Mouse (Mus musculus): ENCODE data around the gene Stard10. TPM values are rescaled to one million over a fixed set of nuclear protein-coding genes. Genes with fewer than 3 reads are reported as not detected.
A peak's percentile ranks its signal among the peaks of the same experiment; 100 is the strongest.

Stard10 gene
- polyA plus RNA-seq, 1 experiment from 2014 or later = 7.3 TPM

DNA sequence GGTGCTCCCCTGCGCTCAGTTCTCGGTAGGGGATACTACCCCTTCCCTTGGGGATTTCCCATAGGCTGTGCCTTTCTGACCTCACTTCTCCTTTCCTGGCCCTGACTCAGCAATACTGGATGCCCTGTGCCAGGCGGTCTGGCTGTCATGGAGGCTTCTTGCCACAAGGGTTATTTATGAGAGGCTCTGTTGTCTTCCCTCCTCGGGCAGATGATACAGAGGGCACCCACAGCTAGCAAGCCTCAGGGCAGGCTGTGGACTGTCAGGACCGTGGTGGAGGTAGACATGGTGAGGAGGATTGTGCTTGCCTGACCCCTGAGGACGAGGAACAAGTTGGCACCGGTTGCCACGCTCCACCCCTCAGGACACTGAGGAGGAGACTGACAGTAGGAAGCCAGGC is 65.5 kb downstream of the Stard10 start:
- Histone ChIP-seq H3K4me3 (no peak overlapping the region), H3K27ac (replicated peaks) (no peak overlapping the region; the same call in 1 of the 2 replicates), H3K36me3 (no peaks in the 10 kb centered on the region), H3K4me1 (peaks cover 46% of the 10 kb centered on the region), H3K9me3 (replicated peaks) (no peaks in the 10 kb centered on the region), H3K27me3 (ENCODE audit: low read depth, poor library complexity, severe bottlenecking) (no peaks in the 10 kb centered on the region)
- no peak for DNase-seq (ENCODE audit: low spot score)
- 78% methylated on average over 8 of the region's 8 CpGs for WGBS

GRCm38 (mm10) chr7:101383756-101384155 is 66.9 kb downstream of the Stard10 start:
- H3K36me3 ChIP-seq = no peaks in the 10 kb centered on the region
- no peak for DNase-seq (ENCODE audit: low spot score)
- H3K4me3 ChIP-seq = no peak overlapping the region
- WGBS = 73% methylated on average over 3 of the region's 3 CpGs
- peaks cover 35% of the 10 kb centered on the region for H3K4me1 ChIP-seq
- H3K27me3 ChIP-seq (ENCODE audit: low read depth, poor library complexity, severe bottlenecking) = no peaks in the 10 kb centered on the region
- H3K27ac ChIP-seq (replicated peaks) = no peak overlapping the region
- no peaks in the 10 kb centered on the region for H3K9me3 ChIP-seq (replicated peaks)

GRCm38 (mm10) chr7:101384931-101385330 is 68.0 kb downstream of the Stard10 start:
- no peaks in the 10 kb centered on the region for H3K9me3 ChIP-seq (replicated peaks)

DNA sequence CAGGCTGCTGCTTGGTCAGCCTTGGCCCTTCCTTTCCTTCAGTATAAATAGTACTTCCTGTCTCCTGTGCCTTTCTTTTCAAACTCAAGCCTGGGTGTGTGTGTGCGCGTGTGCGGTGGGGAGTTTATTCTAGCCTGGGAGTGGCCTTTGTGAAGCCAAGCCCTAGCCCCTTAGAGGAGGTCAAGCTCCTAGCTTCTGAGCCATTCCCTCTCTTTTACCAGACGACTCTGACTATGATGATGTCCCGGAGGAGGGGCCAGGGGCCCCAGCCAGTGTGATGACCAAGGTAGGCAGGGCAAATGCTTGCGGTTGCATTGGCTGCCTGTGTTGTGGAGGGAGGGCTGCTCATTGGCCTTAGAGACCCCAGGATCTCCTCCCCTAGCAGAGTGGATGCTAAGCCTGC is 68.4 kb downstream of the Stard10 start:
- 39% methylated on average over 6 of the region's 6 CpGs for WGBS
- Histone ChIP-seq H3K27ac (replicated peaks) (peak overlapping the region; percentile 58; the same call in 1 of the 2 replicates), H3K36me3 (no peaks in the 10 kb centered on the region), H3K4me1 (peaks cover 23% of the 10 kb centered on the region), H3K27me3 (ENCODE audit: low read depth, poor library complexity, severe bottlenecking) (no peaks in the 10 kb centered on the region), H3K9me3 (replicated peaks) (no peaks in the 10 kb centered on the region), H3K4me3 (no peak overlapping the region)
- no peak for DNase-seq (ENCODE audit: low spot score)

More at GRCm38 (mm10) chr7:101384931-101385330, 68.0 kb downstream of the Stard10 start:
- Histone ChIP-seq H3K27me3 (ENCODE audit: low read depth, poor library complexity, severe bottlenecking) (no peaks in the 10 kb centered on the region), H3K4me1 (peaks cover 23% of the 10 kb centered on the region), H3K4me3 (no peak overlapping the region), H3K27ac (replicated peaks) (peak overlapping the region; percentile 58; the same call in 1 of the 2 replicates), H3K36me3 (no peaks in the 10 kb centered on the region)
- DNase-seq (ENCODE audit: low spot score) = no peak
- 73% methylated on average over 10 of the region's 10 CpGs for WGBS

- 72% methylated on average over 8 of the region's 10 CpGs for WGBS
- no peak overlapping the region; the same call in 1 of the 2 replicates for H3K27ac ChIP-seq (replicated peaks)
These were observed 69.1 kb downstream of the Stard10 start for GRCm38 (mm10) chr7:101385866-101386452.

DNA sequence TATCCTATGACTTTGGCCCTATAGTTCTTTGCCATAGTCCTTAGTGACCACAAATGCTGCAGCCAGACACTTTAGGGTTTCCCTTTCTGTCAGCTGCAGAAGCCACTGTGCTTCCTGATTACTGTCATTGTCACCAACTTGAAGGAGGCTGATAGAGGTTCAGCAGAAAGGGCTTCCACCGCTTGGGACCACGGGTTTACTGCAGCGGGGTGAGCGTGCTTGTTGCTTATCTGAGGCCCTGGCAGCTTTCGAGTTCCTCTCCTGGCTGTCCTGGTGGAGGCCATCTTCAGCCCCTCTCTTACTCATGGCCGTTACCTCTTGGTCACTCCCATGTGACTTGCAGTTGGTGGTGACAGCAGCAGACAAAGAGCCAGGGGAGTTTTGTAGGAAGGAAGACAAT is 72.4 kb downstream of the Stard10 start:
- Histone ChIP-seq H3K9me3 (replicated peaks) (no peaks in the 10 kb centered on the region), H3K36me3 (no peaks in the 10 kb centered on the region), H3K4me3 (no peak overlapping the region), H3K4me1 (peaks cover 41% of the 10 kb centered on the region), H3K27me3 (ENCODE audit: low read depth, poor library complexity, severe bottlenecking) (no peaks in the 10 kb centered on the region), H3K27ac (replicated peaks) (no peak overlapping the region)
- 88% methylated on average over 6 of the region's 6 CpGs for WGBS
- DNase-seq (ENCODE audit: low spot score) = no peak

More at GRCm38 (mm10) chr7:101385866-101386452, 69.1 kb downstream of the Stard10 start:
- no peak for DNase-seq (ENCODE audit: low spot score)
- no peaks in the 10 kb centered on the region for H3K36me3 ChIP-seq
- H3K4me3 ChIP-seq = no peak overlapping the region
- H3K4me1 ChIP-seq = peaks cover 23% of the 10 kb centered on the region
- H3K9me3 ChIP-seq (replicated peaks) = no peaks in the 10 kb centered on the region
- no peaks in the 10 kb centered on the region for H3K27me3 ChIP-seq (ENCODE audit: low read depth, poor library complexity, severe bottlenecking)

GRCm38 (mm10) chr7:101391909-101392479 is 75.1 kb downstream of the Stard10 start:
- Histone ChIP-seq H3K4me3 (no peak overlapping the region), H3K36me3 (no peaks in the 10 kb centered on the region), H3K27ac (replicated peaks) (0 out of 2 replicates have a peak overlapping the region, but pooled peaks have one; percentile 76), H3K9me3 (replicated peaks) (no peaks in the 10 kb centered on the region), H3K4me1 (peaks cover 34% of the 10 kb centered on the region), H3K27me3 (ENCODE audit: low read depth, poor library complexity, severe bottlenecking) (no peaks in the 10 kb centered on the region)
- 83% methylated on average over 4 of the region's 4 CpGs for WGBS
- no peak for DNase-seq (ENCODE audit: low spot score)

GRCm38 (mm10) chr7:101393015-101393414 is 76.1 kb downstream of the Stard10 start:
- Histone ChIP-seq H3K36me3 (no peaks in the 10 kb centered on the region), H3K27me3 (ENCODE audit: low read depth, poor library complexity, severe bottlenecking) (no peaks in the 10 kb centered on the region), H3K9me3 (replicated peaks) (no peaks in the 10 kb centered on the region), H3K4me3 (no peak overlapping the region), H3K4me1 (peaks cover 34% of the 10 kb centered on the region), H3K27ac (replicated peaks) (peak overlapping the region; percentile 76)
- DNase-seq (ENCODE audit: low spot score) = no peak
- 67% methylated on average over 4 of the region's 4 CpGs for WGBS

GRCm38 (mm10) chr7:101393694-101394504 is 77.0 kb downstream of the Stard10 start:
- H3K27me3 ChIP-seq (ENCODE audit: low read depth, poor library complexity, severe bottlenecking) = no peaks in the 10 kb centered on the region
- H3K36me3 ChIP-seq = no peaks in the 10 kb centered on the region
- H3K4me3 ChIP-seq = no peak overlapping the region
- DNase-seq (ENCODE audit: low spot score) = peak; percentile 49
- no peaks in the 10 kb centered on the region for H3K9me3 ChIP-seq (replicated peaks)
- 39% methylated on average over 8 of the region's 8 CpGs for WGBS
- peak overlapping the region; percentile 76 for H3K27ac ChIP-seq (replicated peaks)
- H3K4me1 ChIP-seq = peaks cover 34% of the 10 kb centered on the region

DNA sequence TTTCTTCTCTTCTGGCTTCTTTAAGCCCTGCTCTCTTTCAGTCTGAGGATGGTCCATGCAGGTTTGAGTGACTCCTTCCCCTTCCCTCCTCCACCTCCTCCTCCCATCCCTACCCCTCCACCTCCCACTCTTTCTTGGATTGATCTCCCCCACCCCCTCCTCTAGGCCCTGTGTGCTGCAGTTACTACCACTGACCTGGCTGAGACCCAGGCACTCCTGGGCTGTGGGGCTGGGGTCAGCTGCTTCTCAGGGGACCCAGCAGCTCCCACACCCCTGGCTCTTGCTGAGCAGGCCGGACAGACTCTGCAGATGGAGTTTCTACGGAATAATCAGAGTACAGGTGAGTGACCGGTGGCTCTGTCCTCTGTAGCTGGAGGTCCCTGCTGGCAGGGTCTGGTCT is 77.7 kb downstream of the Stard10 start:
- H3K27me3 ChIP-seq (ENCODE audit: low read depth, poor library complexity, severe bottlenecking) = no peaks in the 10 kb centered on the region
- H3K9me3 ChIP-seq (replicated peaks) = no peaks in the 10 kb centered on the region
- H3K36me3 ChIP-seq = no peaks in the 10 kb centered on the region
- no peak for DNase-seq (ENCODE audit: low spot score)
- peak overlapping the region; percentile 76 for H3K27ac ChIP-seq (replicated peaks)
- H3K4me1 ChIP-seq = peaks cover 34% of the 10 kb centered on the region
- H3K4me3 ChIP-seq = peak overlapping the region; percentile 9; the same call in 1 of the 2 replicates
- 56% methylated on average over 3 of the region's 3 CpGs for WGBS

- H3K27me3 ChIP-seq (ENCODE audit: low read depth, poor library complexity, severe bottlenecking) = no peaks in the 10 kb centered on the region
These were observed 78.6 kb downstream of the Stard10 start for GRCm38 (mm10) chr7:101395471-101395870.

More at GRCm38 (mm10) chr7:101395471-101395870, 78.6 kb downstream of the Stard10 start:
- Histone ChIP-seq H3K36me3 (0 out of 2 replicates have a peak, but pooled peaks cover 2% of the 10 kb centered on the region), H3K4me3 (no peak overlapping the region), H3K9me3 (replicated peaks) (no peaks in the 10 kb centered on the region), H3K4me1 (peaks cover 34% of the 10 kb centered on the region), H3K27ac (replicated peaks) (no peak overlapping the region)
- WGBS = 94% methylated on average over 2 of the region's 2 CpGs
- no peak for DNase-seq (ENCODE audit: low spot score)
